Mouse (Mus musculus): Measurements from ENCODE around the gene Tmem158. TPM values are rescaled to one million over a fixed set of nuclear protein-coding genes. Genes with fewer than 3 reads are reported as not detected.

Tmem158 gene
- polyA plus RNA-seq, 1 experiment from 2014 or later: 30.4 TPM

- peak overlapping the region; percentile 78 for H3K4me3 ChIP-seq (ENCODE audit: low read depth, low read length)
- WGBS: under 1% methylated on average over 85 of the region's 92 CpGs
- peak overlapping the region; percentile 89 for H3K9ac ChIP-seq (replicated peaks; ENCODE audit: low read depth, low read length)
- no peaks in the 10 kb centered on the region for H3K27me3 ChIP-seq (ENCODE audit: control insufficient read depth, insufficient read depth, low read length)
- peak overlapping the region; percentile 77 for H3K27ac ChIP-seq (ENCODE audit: low read depth, low read length)
- H3K36me3 ChIP-seq (ENCODE audit: control insufficient read depth, insufficient read depth, low read length): no peaks in the 10 kb centered on the region
- H3K4me1 ChIP-seq (ENCODE audit: control insufficient read depth, insufficient read depth, low read length): no peaks in the 10 kb centered on the region
- peak; percentile 81 for ATAC-seq (ENCODE audit: low read depth)
- peak overlapping the region; percentile 81 for H3K4me2 ChIP-seq (ENCODE audit: low read depth, low read length)
- no peaks in the 10 kb centered on the region for H3K9me3 ChIP-seq (ENCODE audit: control insufficient read depth, low read length)
Measured at GRCm38 (mm10) chr9:123259896-123260610, 511 bp downstream of the Tmem158 start.

GRCm38 (mm10) chr9:123259461-123259895, 1.1 kb downstream of the Tmem158 start:
- peak overlapping the region; percentile 89 for H3K9ac ChIP-seq (replicated peaks; ENCODE audit: low read depth, low read length)
- H3K4me2 ChIP-seq (ENCODE audit: low read depth, low read length): peak overlapping the region; percentile 81
- peak overlapping the region; percentile 77; the same call in 1 of the 2 replicates for H3K27ac ChIP-seq (ENCODE audit: low read depth, low read length)
- WGBS: 1% methylated on average over 24 of the region's 45 CpGs
- H3K4me3 ChIP-seq (ENCODE audit: low read depth, low read length): peak overlapping the region; percentile 78
- H3K4me1 ChIP-seq (ENCODE audit: control insufficient read depth, insufficient read depth, low read length): no peaks in the 10 kb centered on the region
- H3K9me3 ChIP-seq (ENCODE audit: control insufficient read depth, low read length): no peaks in the 10 kb centered on the region
- peak; percentile 52; the same call in 1 of the 2 replicates for ATAC-seq (ENCODE audit: low read depth)
- no peaks in the 10 kb centered on the region for H3K36me3 ChIP-seq (ENCODE audit: control insufficient read depth, insufficient read depth, low read length)
- H3K27me3 ChIP-seq (ENCODE audit: control insufficient read depth, insufficient read depth, low read length): no peaks in the 10 kb centered on the region

GRCm38 (mm10) chr9:123258796-123259195, 1.8 kb downstream of the Tmem158 start:
- Histone ChIP-seq H3K4me1 (ENCODE audit: control insufficient read depth, insufficient read depth, low read length) (no peaks in the 10 kb centered on the region), H3K4me2 (ENCODE audit: low read depth, low read length) (peak overlapping the region; percentile 81), H3K27me3 (ENCODE audit: control insufficient read depth, insufficient read depth, low read length) (no peaks in the 10 kb centered on the region), H3K4me3 (ENCODE audit: low read depth, low read length) (peak overlapping the region; percentile 78), H3K36me3 (ENCODE audit: control insufficient read depth, insufficient read depth, low read length) (no peaks in the 10 kb centered on the region), H3K27ac (ENCODE audit: low read depth, low read length) (no peak overlapping the region), H3K9me3 (ENCODE audit: control insufficient read depth, low read length) (no peaks in the 10 kb centered on the region), H3K9ac (replicated peaks; ENCODE audit: low read depth, low read length) (no peak overlapping the region; the same call in 1 of the 2 replicates)
- 12% methylated on average over 10 of the region's 10 CpGs for WGBS
- ATAC-seq (ENCODE audit: low read depth): no peak

- no peaks in the 10 kb centered on the region for H3K9me3 ChIP-seq (ENCODE audit: control insufficient read depth, low read length)
- H3K4me2 ChIP-seq (ENCODE audit: low read depth, low read length): no peak overlapping the region
- WGBS: 87% methylated on average over 3 of the region's 3 CpGs
Measured at GRCm38 (mm10) chr9:123255736-123256135, 4.8 kb downstream of the Tmem158 start.

GRCm38 (mm10) chr9:123247992-123248391, 12.6 kb downstream of the Tmem158 start:
- Histone ChIP-seq H3K4me2 (ENCODE audit: low read depth, low read length) (no peak overlapping the region), H3K27me3 (ENCODE audit: control insufficient read depth, insufficient read depth, low read length) (no peaks in the 10 kb centered on the region), H3K36me3 (ENCODE audit: control insufficient read depth, insufficient read depth, low read length) (no peaks in the 10 kb centered on the region), H3K4me3 (ENCODE audit: low read depth, low read length) (no peak overlapping the region), H3K9me3 (ENCODE audit: control insufficient read depth, low read length) (no peaks in the 10 kb centered on the region), H3K9ac (replicated peaks; ENCODE audit: low read depth, low read length) (no peak overlapping the region), H3K27ac (ENCODE audit: low read depth, low read length) (no peak overlapping the region), H3K4me1 (ENCODE audit: control insufficient read depth, insufficient read depth, low read length) (no peaks in the 10 kb centered on the region)
- 80% methylated on average over 1 of the region's 1 CpGs for WGBS
- no peak for ATAC-seq (ENCODE audit: low read depth)

More at GRCm38 (mm10) chr9:123255736-123256135, 4.8 kb downstream of the Tmem158 start:
- Histone ChIP-seq H3K4me1 (ENCODE audit: control insufficient read depth, insufficient read depth, low read length) (no peaks in the 10 kb centered on the region), H3K36me3 (ENCODE audit: control insufficient read depth, insufficient read depth, low read length) (no peaks in the 10 kb centered on the region), H3K9ac (replicated peaks; ENCODE audit: low read depth, low read length) (no peak overlapping the region), H3K4me3 (ENCODE audit: low read depth, low read length) (no peak overlapping the region), H3K27me3 (ENCODE audit: control insufficient read depth, insufficient read depth, low read length) (no peaks in the 10 kb centered on the region), H3K27ac (ENCODE audit: low read depth, low read length) (no peak overlapping the region)
- no peak for ATAC-seq (ENCODE audit: low read depth)

- Histone ChIP-seq H3K4me1 (ENCODE audit: control insufficient read depth, insufficient read depth, low read length) (no peaks in the 10 kb centered on the region), H3K9ac (replicated peaks; ENCODE audit: low read depth, low read length) (no peak overlapping the region), H3K27ac (ENCODE audit: low read depth, low read length) (no peak overlapping the region), H3K36me3 (ENCODE audit: control insufficient read depth, insufficient read depth, low read length) (no peaks in the 10 kb centered on the region), H3K9me3 (ENCODE audit: control insufficient read depth, low read length) (no peaks in the 10 kb centered on the region), H3K4me2 (ENCODE audit: low read depth, low read length) (no peak overlapping the region), H3K27me3 (ENCODE audit: control insufficient read depth, insufficient read depth, low read length) (no peaks in the 10 kb centered on the region), H3K4me3 (ENCODE audit: low read depth, low read length) (no peak overlapping the region)
- 84% methylated on average over 4 of the region's 4 CpGs for WGBS
- no peak for ATAC-seq (ENCODE audit: low read depth)
Measured at GRCm38 (mm10) chr9:123245146-123245545, 15.4 kb downstream of the Tmem158 start.

GRCm38 (mm10) chr9:123243988-123244387, 16.6 kb downstream of the Tmem158 start:
- Histone ChIP-seq H3K4me2 (ENCODE audit: low read depth, low read length) (no peak overlapping the region), H3K4me1 (ENCODE audit: control insufficient read depth, insufficient read depth, low read length) (no peaks in the 10 kb centered on the region), H3K9me3 (ENCODE audit: control insufficient read depth, low read length) (no peaks in the 10 kb centered on the region), H3K27ac (ENCODE audit: low read depth, low read length) (no peak overlapping the region), H3K4me3 (ENCODE audit: low read depth, low read length) (no peak overlapping the region), H3K9ac (replicated peaks; ENCODE audit: low read depth, low read length) (no peak overlapping the region), H3K36me3 (ENCODE audit: control insufficient read depth, insufficient read depth, low read length) (no peaks in the 10 kb centered on the region), H3K27me3 (ENCODE audit: control insufficient read depth, insufficient read depth, low read length) (no peaks in the 10 kb centered on the region)
- WGBS: 68% methylated on average over 10 of the region's 10 CpGs
- no peak for ATAC-seq (ENCODE audit: low read depth)

GRCm38 (mm10) chr9:123241191-123241590, 19.4 kb downstream of the Tmem158 start:
- Histone ChIP-seq H3K4me2 (ENCODE audit: low read depth, low read length) (no peak overlapping the region), H3K36me3 (ENCODE audit: control insufficient read depth, insufficient read depth, low read length) (no peaks in the 10 kb centered on the region), H3K27me3 (ENCODE audit: control insufficient read depth, insufficient read depth, low read length) (no peaks in the 10 kb centered on the region), H3K9me3 (ENCODE audit: control insufficient read depth, low read length) (no peaks in the 10 kb centered on the region), H3K27ac (ENCODE audit: low read depth, low read length) (no peak overlapping the region), H3K4me3 (ENCODE audit: low read depth, low read length) (no peak overlapping the region), H3K4me1 (ENCODE audit: control insufficient read depth, insufficient read depth, low read length) (no peaks in the 10 kb centered on the region), H3K9ac (replicated peaks; ENCODE audit: low read depth, low read length) (no peak overlapping the region)
- 92% methylated on average over 5 of the region's 5 CpGs for WGBS
- no peak for ATAC-seq (ENCODE audit: low read depth)

GRCm38 (mm10) chr9:123240751-123241150, 19.8 kb downstream of the Tmem158 start:
- no peak for ATAC-seq (ENCODE audit: low read depth)
- Histone ChIP-seq H3K9ac (replicated peaks; ENCODE audit: low read depth, low read length) (no peak overlapping the region), H3K9me3 (ENCODE audit: control insufficient read depth, low read length) (no peaks in the 10 kb centered on the region), H3K27ac (ENCODE audit: low read depth, low read length) (no peak overlapping the region), H3K27me3 (ENCODE audit: control insufficient read depth, insufficient read depth, low read length) (no peaks in the 10 kb centered on the region), H3K4me3 (ENCODE audit: low read depth, low read length) (no peak overlapping the region), H3K4me2 (ENCODE audit: low read depth, low read length) (no peak overlapping the region), H3K36me3 (ENCODE audit: control insufficient read depth, insufficient read depth, low read length) (no peaks in the 10 kb centered on the region), H3K4me1 (ENCODE audit: control insufficient read depth, insufficient read depth, low read length) (no peaks in the 10 kb centered on the region)
- 96% methylated on average over 2 of the region's 2 CpGs for WGBS

All from neural tube, embryonic 14.5 days (tissue).